Mouse (Mus musculus) limb, embryonic 13.5 days (tissue): Measurements from ENCODE around the gene Oxct1. TPM values are rescaled to one million over a fixed set of nuclear protein-coding genes. Genes with fewer than 3 reads are reported as not detected.

Source experiments
- ATAC-seq: fragments of 200-750 bp; cut with Nextera tagmentation; 2 replicates; pipeline ENCODE4 v1.8.0; 2017; ENCODE audit warnings: low read depth, moderate number of reproducible peaks, moderate TSS enrichment; ENCODE audit not compliant: low FRiP score
- H3K27ac ChIP-seq: fragments of 300-500 bp; sonication (generic); 2 replicates; pipeline ENCODE4 v1.5.1; 2015; ENCODE audit warnings: inconsistent platforms, mild to moderate bottlenecking, moderate library complexity
- H3K27me3 ChIP-seq: fragments of 300-500 bp; sonication (generic); 2 replicates; pipeline ENCODE4 v1.6.1; 2015; ENCODE audit warnings: mild to moderate bottlenecking, inconsistent platforms
- H3K36me3 ChIP-seq: fragments of 300-500 bp; sonication (generic); 2 replicates; pipeline ENCODE4 v1.6.1; 2015; ENCODE audit warnings: inconsistent platforms, mild to moderate bottlenecking, moderate library complexity
- H3K4me1 ChIP-seq: fragments of 300-500 bp; sonication (generic); 2 replicates; pipeline ENCODE4 v1.6.1; 2015; ENCODE audit warnings: inconsistent platforms
- H3K4me2 ChIP-seq: fragments of 300-500 bp; sonication (generic); replicated peaks from 2 replicates; pipeline ENCODE4 v1.6.1; 2015; ENCODE audit warnings: inconsistent platforms, mild to moderate bottlenecking, moderate library complexity
- H3K4me3 ChIP-seq: fragments of 300-500 bp; sonication (generic); 2 replicates; pipeline ENCODE4 v1.5.1; 2015; ENCODE audit warnings: moderate library complexity, mild to moderate bottlenecking, inconsistent platforms
- H3K9ac ChIP-seq: fragments of 300-500 bp; sonication (generic); 2 replicates; pipeline ENCODE4 v1.6.1; 2015; ENCODE audit warnings: mild to moderate bottlenecking, inconsistent platforms
- H3K9me3 ChIP-seq: fragments of 300-500 bp; sonication (generic); 2 replicates; pipeline ENCODE4 v1.6.1; 2016; ENCODE audit warnings: inconsistent platforms
- WGBS: fragments of 180-500 bp; shearing (Covaris S2); methylation state at CpG from one replicate; pipeline ENCODE4 v1.1.7; 2015; 5-methylcytosine and 5-hydroxymethylcytosine counted together
- polyA plus RNA-seq: library from polyadenylated mRNA; unstranded; fragments of >200 nt; fragmentation: Nextera tagmentation; extraction: Ambion mirVana; gene quantifications from 2 replicates; pipeline ENCODE4 v1.2.1, GENCODE M21; 2015

Gene Oxct1
- polyA plus RNA-seq, 1 experiment from 2014 or later: 264 TPM

DNA sequence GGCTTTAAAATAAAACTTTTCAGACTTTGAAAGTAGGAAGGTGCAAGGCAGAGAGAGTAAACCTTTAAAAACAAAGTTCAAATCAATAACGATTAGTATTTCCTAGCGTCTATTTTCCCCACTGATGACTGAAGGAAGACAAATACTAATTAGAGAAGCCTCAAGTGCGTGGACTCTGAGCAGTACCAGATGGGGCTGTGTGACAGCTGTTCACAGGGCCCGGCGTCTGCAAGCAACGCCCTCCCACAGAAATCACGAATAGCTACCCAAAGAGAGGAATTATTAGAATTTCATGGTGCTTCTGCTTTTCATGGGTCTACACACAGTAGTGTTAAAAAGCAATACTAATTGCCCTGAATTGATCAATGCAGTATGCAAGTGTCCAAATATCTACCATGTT, 61.7 kb downstream of the Oxct1 start:
- WGBS: 56% methylated on average over 7 of the region's 7 CpGs

DNA sequence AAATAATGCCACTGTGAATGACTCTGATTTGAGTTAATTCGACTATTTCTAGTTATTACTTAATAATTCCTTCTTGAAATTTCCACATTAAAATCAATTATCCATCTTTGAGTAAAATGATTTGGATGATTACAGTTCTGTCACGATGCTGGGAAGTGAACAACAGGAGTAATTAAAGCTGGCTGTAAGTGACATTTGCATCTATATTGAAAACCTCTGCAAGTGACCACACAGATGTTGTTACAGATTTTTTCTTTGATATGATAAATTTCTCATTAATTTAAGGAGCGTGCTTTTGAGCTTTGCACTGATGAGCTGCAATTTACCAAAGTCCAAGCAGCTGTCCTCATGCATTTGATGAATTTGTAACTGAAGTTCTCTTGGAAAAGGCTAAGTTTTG, 64.4 kb downstream of the Oxct1 start:
- no peaks in the 10 kb centered on the region for H3K9me3 ChIP-seq
- ATAC-seq: no peak
- H3K4me1 ChIP-seq: no peaks in the 10 kb centered on the region

More for the DNA sequence above, 61.7 kb downstream of the Oxct1 start:
- no peak for ATAC-seq
- H3K27me3 ChIP-seq: no peaks in the 10 kb centered on the region
- no peak overlapping the region for H3K9ac ChIP-seq
- peaks cover 20% of the 10 kb centered on the region for H3K36me3 ChIP-seq
- H3K4me3 ChIP-seq: no peak overlapping the region
- H3K4me1 ChIP-seq: no peaks in the 10 kb centered on the region
- H3K9me3 ChIP-seq: no peaks in the 10 kb centered on the region
- no peak overlapping the region for H3K27ac ChIP-seq
- no peak overlapping the region for H3K4me2 ChIP-seq

DNA sequence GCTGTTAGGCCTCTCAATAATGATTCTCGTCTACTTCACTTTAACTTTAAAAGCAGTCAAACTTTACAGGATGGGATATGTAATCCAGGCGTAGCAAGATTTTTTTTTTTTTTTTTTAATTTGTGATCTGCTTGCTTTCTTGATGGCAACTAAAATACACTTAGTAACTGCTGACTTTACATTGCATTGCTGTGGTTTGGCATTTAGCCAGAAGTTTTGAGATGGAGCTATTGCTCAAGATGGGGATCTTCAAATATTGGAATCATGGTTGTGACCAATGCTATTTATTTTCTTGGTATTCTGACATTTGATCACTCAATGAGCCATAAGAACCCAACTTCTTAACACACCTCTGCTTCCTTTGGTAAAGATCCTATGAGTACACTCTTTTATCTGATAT, 66.4 kb downstream of the Oxct1 start:
- whole genome bisulfite sequencing: 84% methylated on average over 2 of the region's 2 CpGs
- no peak for ATAC-seq
- Histone ChIP-seq H3K9me3 (no peaks in the 10 kb centered on the region), H3K9ac (no peak overlapping the region), H3K4me3 (no peak overlapping the region), H3K4me2 (no peak overlapping the region), H3K4me1 (no peaks in the 10 kb centered on the region), H3K27ac (no peak overlapping the region), H3K36me3 (peaks cover 35% of the 10 kb centered on the region), H3K27me3 (no peaks in the 10 kb centered on the region)

More for the DNA sequence above, 64.4 kb downstream of the Oxct1 start:
- Histone ChIP-seq H3K9ac (no peak overlapping the region), H3K27ac (no peak overlapping the region), H3K27me3 (no peaks in the 10 kb centered on the region), H3K4me3 (no peak overlapping the region), H3K36me3 (peaks cover 24% of the 10 kb centered on the region), H3K4me2 (no peak overlapping the region)
- WGBS: 81% methylated on average over 3 of the region's 3 CpGs

DNA sequence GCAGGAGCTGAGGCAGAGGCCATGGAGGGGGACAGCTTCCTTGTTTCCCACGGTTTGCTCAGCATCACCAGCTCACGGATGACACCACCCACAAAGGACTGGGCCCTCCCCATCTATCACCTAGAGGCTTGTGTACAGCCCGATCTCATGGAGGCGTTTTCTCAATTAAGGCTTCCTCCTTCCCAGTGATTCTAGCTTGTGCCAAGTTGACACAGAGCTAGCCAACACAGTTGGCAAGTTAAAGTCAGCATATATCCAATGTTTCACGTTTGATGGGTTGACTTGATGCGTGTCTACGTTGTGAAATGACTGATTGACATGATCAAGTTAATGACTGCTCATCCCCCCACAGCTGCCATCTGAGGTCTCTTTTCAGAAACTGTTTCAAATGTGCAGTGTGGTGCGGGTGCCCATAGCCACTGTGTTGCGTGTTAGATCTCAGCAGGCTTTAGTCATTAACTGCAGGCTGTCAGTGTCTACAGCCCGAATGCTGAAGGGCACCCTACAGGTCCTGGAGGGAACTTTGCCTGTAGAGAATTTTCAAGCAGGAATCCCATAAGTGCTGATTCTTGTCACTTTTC, 74.2 kb downstream of the Oxct1 start:
- H3K4me3 ChIP-seq: no peak overlapping the region
- no peak overlapping the region for H3K4me2 ChIP-seq
- no peak overlapping the region for H3K27ac ChIP-seq
- no peaks in the 10 kb centered on the region for H3K9me3 ChIP-seq
- 89% methylated on average over 10 of the region's 10 CpGs for WGBS
- H3K36me3 ChIP-seq: peaks cover 69% of the 10 kb centered on the region
- no peaks in the 10 kb centered on the region for H3K27me3 ChIP-seq
- 0 out of 2 replicates have a peak, but pooled peaks cover 3% of the 10 kb centered on the region for H3K4me1 ChIP-seq
- ATAC-seq: no peak
- H3K9ac ChIP-seq: no peak overlapping the region

DNA sequence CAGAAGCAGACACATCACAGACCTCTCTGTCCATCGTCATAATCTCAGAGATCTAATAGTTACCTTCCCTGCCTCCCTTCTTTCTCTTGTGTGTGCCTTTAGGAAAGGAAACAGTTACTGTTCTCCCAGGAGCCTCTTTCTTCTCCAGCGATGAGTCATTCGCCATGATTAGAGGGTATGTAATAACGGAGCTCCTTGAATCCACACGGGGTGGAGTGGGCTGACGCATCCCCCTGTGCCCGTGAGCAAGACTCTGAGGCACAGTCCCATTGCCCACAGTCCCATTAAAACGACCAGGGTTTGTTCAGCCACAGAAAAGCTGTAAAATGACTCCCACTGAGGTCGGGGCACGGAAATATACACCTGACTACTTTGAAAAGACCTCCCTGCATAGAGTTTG, 74.8 kb downstream of the Oxct1 start:
- Histone ChIP-seq H3K9ac (no peak overlapping the region), H3K4me1 (0 out of 2 replicates have a peak, but pooled peaks cover 3% of the 10 kb centered on the region), H3K4me2 (no peak overlapping the region), H3K4me3 (no peak overlapping the region), H3K27me3 (no peaks in the 10 kb centered on the region), H3K27ac (no peak overlapping the region), H3K9me3 (no peaks in the 10 kb centered on the region), H3K36me3 (peaks cover 69% of the 10 kb centered on the region)
- no peak for ATAC-seq
- WGBS: 67% methylated on average over 10 of the region's 10 CpGs

DNA sequence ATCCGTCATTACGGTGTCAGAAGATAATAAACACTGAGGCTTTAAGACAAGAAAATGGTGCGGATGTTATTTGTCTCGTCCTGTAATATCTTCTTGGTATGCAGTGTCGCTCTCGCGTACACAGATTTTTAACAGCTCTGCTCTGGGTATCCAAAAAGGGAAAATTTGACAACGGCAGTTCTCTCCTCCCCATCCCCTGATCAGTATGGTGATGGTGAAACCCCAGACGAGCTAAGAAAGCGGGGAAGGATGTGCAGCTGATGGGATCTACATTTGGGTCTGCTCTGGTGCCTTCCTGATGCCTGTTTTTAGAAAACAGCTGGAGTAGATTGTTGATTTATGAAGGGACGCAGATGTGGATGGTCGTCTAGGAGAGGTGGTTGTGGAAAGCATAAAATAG, 78.1 kb downstream of the Oxct1 start:
- Histone ChIP-seq H3K9ac (no peak overlapping the region), H3K4me1 (0 out of 2 replicates have a peak, but pooled peaks cover 3% of the 10 kb centered on the region), H3K36me3 (peaks cover 50% of the 10 kb centered on the region), H3K9me3 (no peaks in the 10 kb centered on the region), H3K27me3 (no peaks in the 10 kb centered on the region), H3K4me2 (no peak overlapping the region), H3K4me3 (no peak overlapping the region), H3K27ac (no peak overlapping the region)
- ATAC-seq: no peak
- WGBS: 74% methylated on average over 12 of the region's 12 CpGs

DNA sequence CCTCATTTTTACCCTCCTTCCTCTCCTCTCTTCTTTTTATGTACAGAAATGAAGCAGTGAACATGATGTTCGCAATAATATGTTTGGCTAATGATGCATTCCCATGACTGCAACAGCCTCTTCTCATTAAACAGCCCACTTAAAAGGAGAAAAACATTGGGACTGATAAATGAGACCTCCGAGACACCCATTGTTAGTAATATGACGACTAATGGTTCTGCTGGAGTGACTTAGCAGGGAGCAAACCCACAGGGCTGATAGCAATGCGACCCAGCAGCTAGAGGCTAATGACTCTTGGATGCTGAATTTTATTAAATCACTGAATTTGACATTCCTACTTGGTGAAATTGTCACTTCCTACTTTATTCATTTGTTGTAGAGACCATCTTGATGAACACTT, 79.3 kb downstream of the Oxct1 start:
- no peak overlapping the region for H3K4me2 ChIP-seq
- 51% methylated on average over 4 of the region's 4 CpGs for WGBS
- ATAC-seq: no peak
- peaks cover 45% of the 10 kb centered on the region for H3K36me3 ChIP-seq
- no peak overlapping the region for H3K9ac ChIP-seq
- no peak overlapping the region for H3K4me3 ChIP-seq
- H3K27ac ChIP-seq: no peak overlapping the region
- 0 out of 2 replicates have a peak, but pooled peaks cover 3% of the 10 kb centered on the region for H3K4me1 ChIP-seq
- H3K9me3 ChIP-seq: no peaks in the 10 kb centered on the region
- no peaks in the 10 kb centered on the region for H3K27me3 ChIP-seq

DNA sequence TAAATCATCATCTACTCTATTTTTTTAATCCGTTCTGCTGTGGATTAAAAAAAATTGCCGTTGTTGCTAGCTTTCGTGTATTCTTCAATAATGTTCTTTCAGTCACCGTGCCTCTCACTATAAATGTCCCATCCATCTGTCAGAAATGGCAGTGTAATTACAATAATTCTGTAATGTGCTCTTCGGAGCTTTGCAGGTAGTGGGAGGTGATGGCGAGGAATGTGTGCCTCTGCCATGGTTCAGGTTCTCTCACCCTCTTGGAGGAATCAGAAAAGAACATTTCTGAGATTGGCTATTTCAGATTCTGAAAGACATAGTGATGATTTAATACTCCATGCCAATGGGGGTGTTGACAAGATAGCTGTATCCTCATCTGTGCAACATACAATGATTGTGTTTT, 93.8 kb downstream of the Oxct1 start:
- no peak overlapping the region for H3K4me2 ChIP-seq
- peaks cover 6% of the 10 kb centered on the region; the same call in 1 of the 2 replicates for H3K36me3 ChIP-seq
- ATAC-seq: no peak
- H3K9me3 ChIP-seq: no peaks in the 10 kb centered on the region
- H3K27ac ChIP-seq: no peak overlapping the region
- WGBS: 86% methylated on average over 6 of the region's 6 CpGs
- H3K27me3 ChIP-seq: no peaks in the 10 kb centered on the region
- H3K4me3 ChIP-seq: no peak overlapping the region
- no peak overlapping the region for H3K9ac ChIP-seq
- H3K4me1 ChIP-seq: 0 out of 2 replicates have a peak, but pooled peaks cover 3% of the 10 kb centered on the region

DNA sequence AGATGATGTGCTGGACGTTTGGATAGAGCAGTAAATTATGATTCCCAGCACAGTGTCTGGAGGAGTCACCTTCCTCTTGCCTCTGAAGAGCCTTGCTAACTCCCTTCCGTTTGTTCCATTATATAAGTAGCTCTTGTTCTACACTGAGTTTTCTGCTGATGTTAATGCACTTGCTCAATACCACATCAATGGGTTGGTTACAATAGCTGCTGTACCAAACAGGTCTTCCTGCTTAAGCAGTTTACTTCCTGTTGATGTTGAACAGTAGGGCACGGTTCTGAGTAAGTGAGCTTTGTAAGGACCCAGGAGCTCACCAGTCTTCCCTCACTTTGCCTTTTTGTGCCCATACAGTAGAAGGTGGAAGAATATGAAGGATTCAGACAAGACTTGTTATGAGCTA, 98.5 kb downstream of the Oxct1 start:
- H3K27me3 ChIP-seq: no peaks in the 10 kb centered on the region
- WGBS: 72% methylated on average over 3 of the region's 3 CpGs
- 0 out of 2 replicates have a peak, but pooled peaks cover 3% of the 10 kb centered on the region for H3K4me1 ChIP-seq
- H3K27ac ChIP-seq: no peak overlapping the region
- no peak for ATAC-seq
- H3K4me2 ChIP-seq: no peak overlapping the region
- H3K36me3 ChIP-seq: peaks cover 22% of the 10 kb centered on the region
- no peaks in the 10 kb centered on the region for H3K9me3 ChIP-seq
- H3K9ac ChIP-seq: no peak overlapping the region
- no peak overlapping the region for H3K4me3 ChIP-seq

DNA sequence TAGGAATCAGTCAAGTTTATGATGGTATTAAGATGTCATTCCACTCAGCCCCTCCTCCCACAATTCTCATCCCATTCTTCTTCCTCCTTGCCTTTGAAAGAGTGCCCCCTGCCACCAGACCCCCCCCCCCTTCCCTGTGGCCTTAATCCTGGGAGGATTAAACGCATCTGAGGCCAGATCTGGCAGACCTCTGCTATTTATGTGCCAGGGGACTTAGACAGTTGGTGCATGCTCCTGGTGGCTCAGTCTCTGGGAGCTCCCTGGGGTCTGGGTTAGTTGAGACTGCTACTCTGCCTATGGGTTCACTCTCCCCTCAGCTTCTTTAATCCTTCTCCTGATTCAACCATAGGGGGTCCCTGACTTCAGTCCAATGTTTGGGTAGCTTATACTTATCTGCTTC, 112.3 kb downstream of the Oxct1 start:
- H3K27me3 ChIP-seq: no peaks in the 10 kb centered on the region
- H3K9me3 ChIP-seq: no peaks in the 10 kb centered on the region
- peaks cover 26% of the 10 kb centered on the region for H3K36me3 ChIP-seq
- H3K4me2 ChIP-seq: no peak overlapping the region
- no peak overlapping the region for H3K4me3 ChIP-seq
- ATAC-seq: no peak
- H3K27ac ChIP-seq: no peak overlapping the region
- peaks cover 8% of the 10 kb centered on the region; the same call in 1 of the 2 replicates for H3K4me1 ChIP-seq
- H3K9ac ChIP-seq: no peak overlapping the region
- 31% methylated on average over 1 of the region's 1 CpGs for WGBS

DNA sequence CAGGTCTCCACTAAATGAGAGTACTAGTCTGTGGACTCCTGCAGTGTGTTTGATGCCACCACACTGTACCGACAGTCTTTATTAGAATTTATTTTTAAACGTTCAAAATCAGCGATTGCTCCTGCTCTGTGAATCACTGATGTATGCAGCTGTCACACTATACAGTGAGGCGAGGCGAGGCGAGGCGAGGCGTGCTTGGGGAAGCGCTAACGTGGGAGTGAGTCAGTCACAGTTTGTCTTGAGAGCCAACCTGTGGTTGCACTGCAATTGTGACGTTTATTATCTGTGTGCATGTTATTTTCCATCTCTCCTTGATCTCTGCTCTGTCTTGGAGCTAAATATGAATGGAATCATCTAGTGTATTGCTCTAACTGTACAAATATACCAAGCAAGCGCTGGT, 113.3 kb downstream of the Oxct1 start:
- Histone ChIP-seq H3K36me3 (peaks cover 26% of the 10 kb centered on the region), H3K27ac (no peak overlapping the region), H3K4me1 (peaks cover 8% of the 10 kb centered on the region; the same call in 1 of the 2 replicates), H3K27me3 (no peaks in the 10 kb centered on the region), H3K4me2 (no peak overlapping the region), H3K9ac (no peak overlapping the region), H3K4me3 (no peak overlapping the region), H3K9me3 (no peaks in the 10 kb centered on the region)
- 77% methylated on average over 12 of the region's 12 CpGs for WGBS
- ATAC-seq: no peak

DNA sequence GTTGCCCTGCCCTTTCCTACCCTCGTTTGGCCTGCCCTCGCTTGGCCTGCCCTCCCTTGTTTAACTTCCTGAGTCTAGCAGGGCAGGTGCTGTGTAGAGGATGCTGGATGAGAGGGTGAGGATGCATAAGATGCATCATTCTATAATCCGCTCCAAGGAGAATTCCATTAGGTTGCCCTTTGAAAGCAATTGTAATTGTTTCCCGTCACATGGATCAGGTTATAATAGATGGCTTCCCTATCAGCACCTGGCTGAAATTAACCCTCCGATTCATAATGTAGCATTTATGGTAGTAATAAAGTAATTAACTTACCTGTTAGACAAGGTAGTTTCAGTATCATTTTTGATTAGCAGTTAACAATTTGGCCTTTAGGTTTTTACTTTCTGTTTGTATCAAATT, 119.2 kb downstream of the Oxct1 start:
- no peak for ATAC-seq
- no peak overlapping the region for H3K9ac ChIP-seq
- H3K4me2 ChIP-seq: no peak overlapping the region
- H3K4me3 ChIP-seq: no peak overlapping the region
- H3K36me3 ChIP-seq: peaks cover 27% of the 10 kb centered on the region
- peaks cover 8% of the 10 kb centered on the region; the same call in 1 of the 2 replicates for H3K4me1 ChIP-seq
- no peaks in the 10 kb centered on the region for H3K27me3 ChIP-seq
- H3K27ac ChIP-seq: no peak overlapping the region
- WGBS: 81% methylated on average over 5 of the region's 5 CpGs
- no peaks in the 10 kb centered on the region for H3K9me3 ChIP-seq

DNA sequence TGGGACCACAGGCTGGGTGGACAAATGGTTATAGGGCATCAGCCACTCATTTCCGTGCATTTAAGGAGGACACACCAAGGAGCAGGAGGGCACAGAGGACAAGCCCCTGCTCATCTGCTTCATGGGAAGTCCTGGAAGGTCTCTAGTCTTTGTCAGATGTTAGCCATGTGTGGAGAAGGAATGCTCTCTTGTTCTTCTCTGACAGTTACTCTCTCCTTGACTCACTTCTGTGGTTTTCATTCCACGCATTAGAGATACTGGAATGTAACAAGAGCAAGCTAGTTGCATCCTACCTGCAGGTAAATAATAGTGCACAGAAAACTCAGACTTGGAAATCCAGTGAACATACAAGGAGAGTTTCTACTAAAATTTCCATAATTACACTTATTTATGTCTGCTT, 121.5 kb downstream of the Oxct1 start:
- no peak overlapping the region for H3K4me3 ChIP-seq
- no peak for ATAC-seq
- H3K36me3 ChIP-seq: peaks cover 32% of the 10 kb centered on the region
- no peak overlapping the region for H3K9ac ChIP-seq
- H3K27me3 ChIP-seq: no peaks in the 10 kb centered on the region
- H3K4me2 ChIP-seq: no peak overlapping the region
- H3K27ac ChIP-seq: no peak overlapping the region
- no peaks in the 10 kb centered on the region for H3K9me3 ChIP-seq
- WGBS: 92% methylated on average over 2 of the region's 2 CpGs
- H3K4me1 ChIP-seq: no peaks in the 10 kb centered on the region
